Mouse (Mus musculus) olfactory bulb, adult 2 months (tissue): Measurements from ENCODE around the gene Ociad1.

ENCODE experiments used
- CTCF ChIP-seq: fragments of 200-500 bp; IDR thresholded peaks from 2 replicates; pipeline ENCODE4 v1.5.1; 2012; ENCODE audit warnings: low read depth, mild to moderate bottlenecking, low read length, moderate library complexity; ENCODE audit not compliant: insufficient read depth
- POLR2A ChIP-seq: fragments of 200-500 bp; IDR thresholded peaks from 2 replicates; pipeline ENCODE4 v1.6.1; 2012; ENCODE audit warnings: mild to moderate bottlenecking, low read depth, low read length, moderate library complexity; ENCODE audit not compliant: insufficient read depth

- TF ChIP-seq CTCF (no peak), POLR2A (peak; percentile 25; the same call in 1 of the 2 replicates)
These were observed 45.6 kb downstream of the Ociad1 start for GRCm38 (mm10) chr5:73337961-73338831.
